Mouse (Mus musculus) lung, adult 2 months (tissue): ENCODE data around the gene Bdh1. TPM values are rescaled to one million over a fixed set of nuclear protein-coding genes. Genes with fewer than 3 reads are reported as not detected.
A peak's percentile ranks its signal among the peaks of the same experiment; 100 is the strongest.

Experiments used
- DNase-seq: peaks from one replicate; pipeline ENCODE4 v3.0.0; 2022
- H3K4me1 ChIP-seq: fragments of 200-500 bp; 2 replicates; pipeline ENCODE4 v1.6.1; 2011; ENCODE audit warnings: low read length; ENCODE audit not compliant: control insufficient read depth, insufficient read depth
- H3K4me3 ChIP-seq: fragments of 200-500 bp; replicated peaks from 2 replicates; pipeline ENCODE3; 2011; ENCODE audit warnings: low read depth, mild to moderate bottlenecking, control low read depth, low read length; ENCODE audit errors: extremely low read depth
- CTCF ChIP-seq: fragments of 200-500 bp; IDR thresholded peaks from 2 replicates; pipeline ENCODE4 v1.5.1; 2011; ENCODE audit warnings: mild to moderate bottlenecking, low read length, control low read depth; ENCODE audit not compliant: insufficient read depth
- POLR2A ChIP-seq: fragments of 200-500 bp; IDR thresholded peaks from 2 replicates; pipeline ENCODE4 v1.6.1; 2011; ENCODE audit warnings: low read depth, mild to moderate bottlenecking, control low read depth, low read length, borderline replicate concordance; ENCODE audit errors: extremely low read depth
- WGBS: fragments of 180-500 bp; shearing (Covaris S2); methylation state at CpG from one replicate; pipeline ENCODE4 v1.1.7; 2018; 5-methylcytosine and 5-hydroxymethylcytosine counted together
- polyA plus RNA-seq: library from polyadenylated mRNA; depleted of rRNA; stranded (reverse); fragments of >200 nt; gene quantifications from 2 replicates; pipeline ENCODE4 v1.2.3, GENCODE M21; 2012

Bdh1 gene
- polyA plus RNA-seq, 1 experiment = 10.2 TPM

GRCm38 (mm10) chr16:31476872-31477603 is 55.0 kb downstream of the Bdh1 start:
- TF ChIP-seq POLR2A (no peak), CTCF (no peak)
- WGBS = 51% methylated on average over 7 of the region's 7 CpGs
- H3K4me1 ChIP-seq = no peaks in the 10 kb centered on the region
- no peak for DNase-seq
- H3K4me3 ChIP-seq = no peak overlapping the region

GRCm38 (mm10) chr16:31485336-31485735 is 63.3 kb downstream of the Bdh1 start:
- WGBS = 87% methylated on average over 5 of the region's 5 CpGs
- H3K4me1 ChIP-seq = no peaks in the 10 kb centered on the region
- no peak for TF ChIP-seq CTCF
- TF ChIP-seq POLR2A = no peak
- no peak overlapping the region for H3K4me3 ChIP-seq
- no peak for DNase-seq

- 89% methylated on average over 3 of the region's 3 CpGs for WGBS
- Histone ChIP-seq H3K4me1 (no peaks in the 10 kb centered on the region), H3K4me3 (no peak overlapping the region)
- no peak for DNase-seq
- TF ChIP-seq CTCF (no peak), POLR2A (no peak)
These were observed 65.2 kb downstream of the Bdh1 start for GRCm38 (mm10) chr16:31487266-31487665.

GRCm38 (mm10) chr16:31489096-31489495 is 67.0 kb downstream of the Bdh1 start:
- WGBS = 49% methylated on average over 3 of the region's 3 CpGs
- no peak for DNase-seq
- TF ChIP-seq CTCF = no peak
- TF ChIP-seq POLR2A = no peak
- Histone ChIP-seq H3K4me3 (no peak overlapping the region), H3K4me1 (peaks cover 5% of the 10 kb centered on the region; the same call in 1 of the 2 replicates)

GRCm38 (mm10) chr16:31490967-31491366 is 68.9 kb downstream of the Bdh1 start:
- WGBS = 94% methylated on average over 7 of the region's 7 CpGs
- no peak for TF ChIP-seq POLR2A
- TF ChIP-seq CTCF = no peak
- no peak for DNase-seq
- H3K4me3 ChIP-seq = no peak overlapping the region
- H3K4me1 ChIP-seq = peaks cover 5% of the 10 kb centered on the region; the same call in 1 of the 2 replicates

GRCm38 (mm10) chr16:31492921-31493549 is 71.0 kb downstream of the Bdh1 start:
- peak; percentile 27 for DNase-seq
- TF ChIP-seq POLR2A (no peak), CTCF (no peak)
- H3K4me1 ChIP-seq = peaks cover 5% of the 10 kb centered on the region; the same call in 1 of the 2 replicates
- H3K4me3 ChIP-seq = no peak overlapping the region
- 31% methylated on average over 12 of the region's 12 CpGs for WGBS

GRCm38 (mm10) chr16:31493550-31493965 is 71.5 kb downstream of the Bdh1 start:
- DNase-seq = no peak
- no peak for TF ChIP-seq POLR2A
- no peak for TF ChIP-seq CTCF
- H3K4me1 ChIP-seq = peaks cover 5% of the 10 kb centered on the region; the same call in 1 of the 2 replicates
- 46% methylated on average over 6 of the region's 6 CpGs for WGBS
- no peak overlapping the region for H3K4me3 ChIP-seq

GRCm38 (mm10) chr16:31493991-31494390 is 71.9 kb downstream of the Bdh1 start:
- 54% methylated on average over 6 of the region's 6 CpGs for WGBS
- Histone ChIP-seq H3K4me1 (peaks cover 5% of the 10 kb centered on the region; the same call in 1 of the 2 replicates), H3K4me3 (no peak overlapping the region)
- DNase-seq = peak; percentile 77
- TF ChIP-seq POLR2A = no peak

GRCm38 (mm10) chr16:31495356-31495755 is 73.3 kb downstream of the Bdh1 start:
- TF ChIP-seq CTCF = no peak
- TF ChIP-seq POLR2A = no peak
- no peak for DNase-seq
- Histone ChIP-seq H3K4me3 (no peak overlapping the region), H3K4me1 (peaks cover 5% of the 10 kb centered on the region; the same call in 1 of the 2 replicates)
- 74% methylated on average over 7 of the region's 7 CpGs for WGBS

GRCm38 (mm10) chr16:31495769-31496168 is 73.7 kb downstream of the Bdh1 start:
- Histone ChIP-seq H3K4me3 (no peak overlapping the region), H3K4me1 (peaks cover 5% of the 10 kb centered on the region; the same call in 1 of the 2 replicates)
- TF ChIP-seq POLR2A (no peak), CTCF (no peak)
- WGBS = 88% methylated on average over 9 of the region's 9 CpGs
- no peak for DNase-seq
